Mouse (Mus musculus) forebrain, embryonic 13.5 days (tissue): ENCODE data around the gene Icosl. TPM values are rescaled to one million over a fixed set of nuclear protein-coding genes. Genes with fewer than 3 reads are reported as not detected.
"Not testable (repeated sequence)": the region's sequence is repeated elsewhere in the genome, so short reads cannot be mapped to it uniquely, and the experiment has no call there.

ENCODE experiments used
- ATAC-seq: fragments of 200-750 bp; cut with Nextera tagmentation; 2 replicates; pipeline ENCODE4 v1.8.0; 2017
- H3K27ac ChIP-seq: fragments of 300-500 bp; sonication (generic); 2 replicates; pipeline ENCODE4 v1.5.1; 2015; ENCODE audit warnings: inconsistent platforms, mild to moderate bottlenecking, moderate library complexity
- H3K27me3 ChIP-seq: fragments of 300-500 bp; sonication (generic); 2 replicates; pipeline ENCODE4 v1.6.1; 2015; ENCODE audit warnings: mild to moderate bottlenecking, inconsistent platforms
- H3K36me3 ChIP-seq: fragments of 300-500 bp; sonication (generic); 2 replicates; pipeline ENCODE4 v1.6.1; 2015; ENCODE audit warnings: mild to moderate bottlenecking, inconsistent platforms; ENCODE audit not compliant: poor library complexity, severe bottlenecking
- H3K4me1 ChIP-seq: fragments of 300-500 bp; sonication (generic); 2 replicates; pipeline ENCODE4 v1.6.1; 2015; ENCODE audit warnings: inconsistent platforms
- H3K4me2 ChIP-seq: fragments of 300-500 bp; sonication (generic); 2 replicates; pipeline ENCODE4 v1.6.1; 2015; ENCODE audit warnings: inconsistent platforms, mild to moderate bottlenecking, moderate library complexity
- H3K4me3 ChIP-seq: fragments of 300-500 bp; sonication (generic); 2 replicates; pipeline ENCODE4 v1.5.1; 2015; ENCODE audit warnings: mild to moderate bottlenecking, inconsistent platforms
- H3K9ac ChIP-seq: fragments of 300-500 bp; sonication (generic); 2 replicates; pipeline ENCODE4 v1.6.1; 2015; ENCODE audit warnings: mild to moderate bottlenecking, inconsistent platforms
- H3K9me3 ChIP-seq: fragments of 300-500 bp; sonication (generic); replicated peaks from 2 replicates; pipeline ENCODE4 v1.6.1; 2016; ENCODE audit warnings: inconsistent platforms
- WGBS: fragments of 180-500 bp; shearing (Covaris S2); methylation state at CpG from one replicate; pipeline ENCODE4 v1.1.7; 2015; 5-methylcytosine and 5-hydroxymethylcytosine counted together
- polyA plus RNA-seq: library from polyadenylated mRNA; unstranded; fragments of >200 nt; fragmentation: Nextera tagmentation; extraction: Ambion mirVana; gene quantifications from 2 replicates; pipeline ENCODE4 v1.2.1, GENCODE M21; 2015

The Icosl gene
- polyA plus RNA-seq, 1 experiment from 2014 or later = 0.80 TPM

GRCm38 (mm10) chr10:78099860-78100259 lies 30.8 kb downstream of the Icosl start:
- not testable (repeated sequence) for H3K4me2 ChIP-seq, H3K9me3 ChIP-seq, H3K9ac ChIP-seq, H3K36me3 ChIP-seq, H3K4me1 ChIP-seq, H3K27me3 ChIP-seq, ATAC-seq, H3K27ac ChIP-seq, H3K4me3 ChIP-seq

DNA sequence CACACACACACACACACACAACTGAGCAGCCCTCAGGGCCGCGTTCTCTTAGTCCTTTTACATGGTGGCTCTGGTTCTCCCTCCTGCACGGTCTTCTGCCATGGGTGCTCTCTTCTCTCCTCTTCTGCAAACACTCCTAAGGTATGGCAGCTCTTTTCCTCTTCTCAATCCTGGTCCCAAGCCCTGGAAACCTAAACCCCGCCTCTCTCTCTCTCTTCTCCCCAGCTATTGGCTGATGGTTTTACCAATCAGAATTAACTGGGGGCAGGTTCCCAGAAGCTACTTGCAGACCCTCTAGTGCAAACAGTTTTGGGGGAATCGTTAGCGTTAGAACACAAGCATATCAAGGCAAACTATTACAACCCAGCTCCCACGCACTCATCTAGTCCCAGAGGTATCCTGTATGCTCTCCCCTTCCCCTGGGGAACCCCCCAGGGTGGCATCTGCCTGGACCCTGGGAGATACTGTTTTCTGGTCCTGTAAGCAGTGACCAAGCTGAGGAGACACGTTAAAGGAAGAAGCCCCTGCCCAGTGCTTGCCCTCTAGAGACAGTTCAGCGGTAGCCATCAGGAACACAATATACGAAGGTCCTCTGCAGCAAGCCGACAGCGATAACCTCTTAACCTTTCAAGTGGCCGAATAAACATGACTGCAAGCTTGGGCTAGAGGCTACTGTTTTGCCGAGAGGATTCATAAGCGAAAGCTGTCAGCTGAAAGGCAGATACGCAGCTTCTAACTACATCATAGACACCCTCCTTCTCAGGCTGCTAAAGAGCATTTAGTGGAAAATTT lies 32.1 kb downstream of the Icosl start:
- H3K4me3 ChIP-seq = peak overlapping the region; percentile 18; the same call in 1 of the 2 replicates
- no peaks in the 10 kb centered on the region for H3K36me3 ChIP-seq
- peak overlapping the region; percentile 51 for H3K4me2 ChIP-seq
- H3K27me3 ChIP-seq = no peaks in the 10 kb centered on the region
- H3K9ac ChIP-seq = peak overlapping the region; percentile 46; the same call in 1 of the 2 replicates
- peak; percentile 61 for ATAC-seq
- 38% methylated on average over 16 of the region's 16 CpGs for WGBS
- no peak overlapping the region for H3K27ac ChIP-seq
- H3K4me1 ChIP-seq = no peaks in the 10 kb centered on the region; the same call in 1 of the 2 replicates
- no peaks in the 10 kb centered on the region for H3K9me3 ChIP-seq

GRCm38 (mm10) chr10:78104555-78105490 lies 35.7 kb downstream of the Icosl start:
- Histone ChIP-seq H3K27me3 (no peaks in the 10 kb centered on the region), H3K9me3 (no peaks in the 10 kb centered on the region), H3K9ac (no peak overlapping the region), H3K4me3 (no peak overlapping the region), H3K27ac (no peak overlapping the region), H3K4me2 (no peak overlapping the region), H3K4me1 (no peaks in the 10 kb centered on the region; the same call in 1 of the 2 replicates), H3K36me3 (no peaks in the 10 kb centered on the region)
- 85% methylated on average over 11 of the region's 11 CpGs for WGBS
- no peak; the same call in 1 of the 2 replicates for ATAC-seq

- no peak for ATAC-seq
- no peaks in the 10 kb centered on the region for H3K36me3 ChIP-seq
- H3K4me1 ChIP-seq = no peaks in the 10 kb centered on the region; the same call in 1 of the 2 replicates
- H3K27ac ChIP-seq = peak overlapping the region; percentile 12; the same call in 1 of the 2 replicates
- no peak overlapping the region for H3K4me2 ChIP-seq
- no peaks in the 10 kb centered on the region for H3K9me3 ChIP-seq
- H3K4me3 ChIP-seq = no peak overlapping the region
- WGBS = 80% methylated on average over 12 of the region's 12 CpGs
- no peak overlapping the region for H3K9ac ChIP-seq
- H3K27me3 ChIP-seq = no peaks in the 10 kb centered on the region
Observed at GRCm38 (mm10) chr10:78105548-78105947, 36.4 kb downstream of the Icosl start.

GRCm38 (mm10) chr10:78114521-78115092 lies 45.5 kb downstream of the Icosl start:
- Histone ChIP-seq H3K4me2 (no peak overlapping the region), H3K9ac (no peak overlapping the region), H3K4me3 (no peak overlapping the region), H3K27ac (no peak overlapping the region), H3K4me1 (no peaks in the 10 kb centered on the region), H3K27me3 (no peaks in the 10 kb centered on the region), H3K36me3 (no peaks in the 10 kb centered on the region), H3K9me3 (no peaks in the 10 kb centered on the region)
- no peak for ATAC-seq
- WGBS = 47% methylated on average over 4 of the region's 4 CpGs

GRCm38 (mm10) chr10:78115153-78115552 lies 46.1 kb downstream of the Icosl start:
- H3K9me3 ChIP-seq = no peaks in the 10 kb centered on the region
- no peaks in the 10 kb centered on the region for H3K4me1 ChIP-seq
- no peak overlapping the region for H3K4me3 ChIP-seq
- no peaks in the 10 kb centered on the region for H3K36me3 ChIP-seq
- no peaks in the 10 kb centered on the region for H3K27me3 ChIP-seq
- WGBS = 93% methylated on average over 2 of the region's 2 CpGs
- no peak overlapping the region for H3K4me2 ChIP-seq
- H3K27ac ChIP-seq = no peak overlapping the region
- ATAC-seq = no peak
- no peak overlapping the region for H3K9ac ChIP-seq

- H3K4me3 ChIP-seq = no peak overlapping the region
- H3K36me3 ChIP-seq = no peaks in the 10 kb centered on the region
- ATAC-seq = no peak
- no peaks in the 10 kb centered on the region for H3K4me1 ChIP-seq
- no peak overlapping the region for H3K9ac ChIP-seq
- no peaks in the 10 kb centered on the region for H3K27me3 ChIP-seq
- no peak overlapping the region for H3K27ac ChIP-seq
- H3K4me2 ChIP-seq = no peak overlapping the region
- no peaks in the 10 kb centered on the region for H3K9me3 ChIP-seq
- WGBS = 92% methylated on average over 4 of the region's 4 CpGs
Observed at GRCm38 (mm10) chr10:78119422-78119821, 50.3 kb downstream of the Icosl start.

GRCm38 (mm10) chr10:78124137-78124536 lies 55.0 kb downstream of the Icosl start:
- not testable (repeated sequence) for H3K27ac ChIP-seq, H3K27me3 ChIP-seq, H3K4me1 ChIP-seq, H3K9ac ChIP-seq, H3K9me3 ChIP-seq, H3K36me3 ChIP-seq, ATAC-seq, H3K4me2 ChIP-seq, H3K4me3 ChIP-seq
- WGBS = 64% methylated on average over 6 of the region's 6 CpGs

- WGBS = 92% methylated on average over 8 of the region's 8 CpGs
- not testable (repeated sequence) for H3K27ac ChIP-seq, H3K9ac ChIP-seq, H3K27me3 ChIP-seq, H3K9me3 ChIP-seq, H3K4me3 ChIP-seq, H3K4me1 ChIP-seq, H3K36me3 ChIP-seq, H3K4me2 ChIP-seq, ATAC-seq
Observed at GRCm38 (mm10) chr10:78125061-78125460, 56.0 kb downstream of the Icosl start.

- Histone ChIP-seq H3K9ac (no peak overlapping the region), H3K4me3 (no peak overlapping the region), H3K4me2 (no peak overlapping the region), H3K9me3 (no peaks in the 10 kb centered on the region), H3K27me3 (no peaks in the 10 kb centered on the region), H3K27ac (no peak overlapping the region), H3K4me1 (no peaks in the 10 kb centered on the region), H3K36me3 (no peaks in the 10 kb centered on the region)
- no peak for ATAC-seq
- WGBS = 95% methylated on average over 5 of the region's 5 CpGs
Observed at GRCm38 (mm10) chr10:78126311-78126710, 57.2 kb downstream of the Icosl start.

GRCm38 (mm10) chr10:78127046-78127870 lies 58.2 kb downstream of the Icosl start:
- no peak overlapping the region for H3K4me2 ChIP-seq
- no peaks in the 10 kb centered on the region for H3K36me3 ChIP-seq
- H3K4me3 ChIP-seq = no peak overlapping the region
- ATAC-seq = no peak
- H3K27ac ChIP-seq = no peak overlapping the region
- no peaks in the 10 kb centered on the region for H3K9me3 ChIP-seq
- no peaks in the 10 kb centered on the region for H3K4me1 ChIP-seq
- 77% methylated on average over 9 of the region's 9 CpGs for WGBS
- no peaks in the 10 kb centered on the region for H3K27me3 ChIP-seq
- H3K9ac ChIP-seq = no peak overlapping the region
